Mouse (Mus musculus): ENCODE results near the gene Spen.
"Not testable (repeated sequence)": the region's sequence is repeated elsewhere in the genome, so short reads cannot be mapped to it uniquely, and the experiment has no call there.

Gene Spen

GRCm38 (mm10) chr4:141538408-141539212 lies at the start of gene Spen:
Gene Spen, minus strand, starts transcription at chr4:141538597.
- peak; percentile 95 for DNase-seq

- no peak for DNase-seq
These were observed 45.5 kb upstream of the Spen start for GRCm38 (mm10) chr4:141583919-141584318.

- DNase-seq = no peak
These were observed 42.7 kb upstream of the Spen start for GRCm38 (mm10) chr4:141581051-141581450.

GRCm38 (mm10) chr4:141578833-141579232 lies 40.4 kb upstream of the Spen start:
- DNase-seq = no peak

GRCm38 (mm10) chr4:141576877-141577276 lies 38.5 kb upstream of the Spen start:
- DNase-seq = no peak

GRCm38 (mm10) chr4:141576404-141576803 lies 38.0 kb upstream of the Spen start:
- no peak for DNase-seq

- DNase-seq = peak; percentile 69
These were observed 36.6 kb upstream of the Spen start for GRCm38 (mm10) chr4:141574789-141575702.

GRCm38 (mm10) chr4:141573359-141573966 lies 35.1 kb upstream of the Spen start:
- DNase-seq = no peak

- no peak for DNase-seq
These were observed 34.4 kb upstream of the Spen start for GRCm38 (mm10) chr4:141572668-141573358.

GRCm38 (mm10) chr4:141571934-141572333 lies 33.5 kb upstream of the Spen start:
- no peak for DNase-seq

GRCm38 (mm10) chr4:141571337-141571739 lies 32.9 kb upstream of the Spen start:
- DNase-seq = no peak

- DNase-seq = no peak
These were observed 32.4 kb upstream of the Spen start for GRCm38 (mm10) chr4:141570821-141571220.

GRCm38 (mm10) chr4:141570004-141570403 lies 31.6 kb upstream of the Spen start:
- DNase-seq = no peak

GRCm38 (mm10) chr4:141568966-141569365 lies 30.6 kb upstream of the Spen start:
- DNase-seq = no peak

- not testable (repeated sequence) for DNase-seq
These were observed 28.8 kb upstream of the Spen start for GRCm38 (mm10) chr4:141567174-141567573.

GRCm38 (mm10) chr4:141566187-141566586 lies 27.8 kb upstream of the Spen start:
- no peak for DNase-seq

- DNase-seq = no peak
These were observed 26.9 kb upstream of the Spen start for GRCm38 (mm10) chr4:141565325-141565724.

GRCm38 (mm10) chr4:141564660-141565059 lies 26.3 kb upstream of the Spen start:
- DNase-seq = no peak

GRCm38 (mm10) chr4:141564209-141564608 lies 25.8 kb upstream of the Spen start:
- no peak for DNase-seq

- no peak for DNase-seq
These were observed 23.9 kb upstream of the Spen start for GRCm38 (mm10) chr4:141562281-141562680.

- DNase-seq = not testable (repeated sequence)
These were observed 23.0 kb upstream of the Spen start for GRCm38 (mm10) chr4:141561331-141561919.

- peak; percentile 81 for DNase-seq
These were observed 21.5 kb upstream of the Spen start for GRCm38 (mm10) chr4:141559898-141560263.
